Mouse (Mus musculus): ENCODE measurements around the gene Fam89b. TPM values are rescaled to one million over a fixed set of nuclear protein-coding genes. Genes with fewer than 3 reads are reported as not detected.

Fam89b gene
- polyA plus RNA-seq, 1 experiment from 2014 or later = 158 TPM

GRCm38 (mm10) chr19:5730314-5731186 lies 1.1 kb upstream of the Fam89b start:
- ATAC-seq (replicated peaks) = no peak

GRCm38 (mm10) chr19:5728631-5729443 lies 616 bp downstream of the Fam89b start:
- Histone ChIP-seq H3K4me2 (peak overlapping the region; percentile 97), H3K9me3 (no peaks in the 10 kb centered on the region), H3K27me3 (replicated peaks) (no peaks in the 10 kb centered on the region), H3K9ac (peak overlapping the region; percentile 93), H3K36me3 (replicated peaks) (no peaks in the 10 kb centered on the region), H3K27ac (peak overlapping the region; percentile 93), H3K4me1 (peaks cover 62% of the 10 kb centered on the region), H3K4me3 (peak overlapping the region; percentile 72)
- 7% methylated on average over 37 of the region's 37 CpGs for WGBS
- peak; percentile 53 for ATAC-seq (replicated peaks)

More at GRCm38 (mm10) chr19:5730314-5731186, 1.1 kb upstream of the Fam89b start:
- H3K36me3 ChIP-seq (replicated peaks) = no peaks in the 10 kb centered on the region
- peak overlapping the region; percentile 70 for H3K9ac ChIP-seq
- WGBS = 76% methylated on average over 29 of the region's 29 CpGs
- 0 out of 2 replicates have a peak, but pooled peaks cover under 1% of the 10 kb centered on the region for H3K27me3 ChIP-seq (replicated peaks)
- peak overlapping the region; percentile 97 for H3K4me2 ChIP-seq
- H3K4me1 ChIP-seq = peaks cover 53% of the 10 kb centered on the region
- H3K27ac ChIP-seq = no peak overlapping the region
- peak overlapping the region; percentile 72 for H3K4me3 ChIP-seq
- no peaks in the 10 kb centered on the region for H3K9me3 ChIP-seq

- WGBS = 4% methylated on average over 14 of the region's 14 CpGs
- H3K27ac ChIP-seq = peak overlapping the region; percentile 93; the same call in 1 of the 2 replicates
- no peaks in the 10 kb centered on the region for H3K36me3 ChIP-seq (replicated peaks)
- peaks cover 62% of the 10 kb centered on the region for H3K4me1 ChIP-seq
- peak overlapping the region; percentile 97 for H3K4me2 ChIP-seq
- ATAC-seq (replicated peaks) = no peak
- no peaks in the 10 kb centered on the region for H3K27me3 ChIP-seq (replicated peaks)
- H3K9me3 ChIP-seq = no peaks in the 10 kb centered on the region
- H3K9ac ChIP-seq = peak overlapping the region; percentile 93
- peak overlapping the region; percentile 72 for H3K4me3 ChIP-seq
Observed at GRCm38 (mm10) chr19:5727701-5728100, 1.8 kb downstream of the Fam89b start.

- Histone ChIP-seq H3K4me1 (peaks cover 61% of the 10 kb centered on the region), H3K4me2 (peak overlapping the region; percentile 97), H3K27ac (peak overlapping the region; percentile 93; the same call in 1 of the 2 replicates), H3K27me3 (replicated peaks) (no peaks in the 10 kb centered on the region), H3K9ac (peak overlapping the region; percentile 93), H3K9me3 (no peaks in the 10 kb centered on the region), H3K4me3 (peak overlapping the region; percentile 72), H3K36me3 (replicated peaks) (0 out of 2 replicates have a peak, but pooled peaks cover 4% of the 10 kb centered on the region)
- 79% methylated on average over 15 of the region's 15 CpGs for WGBS
- ATAC-seq (replicated peaks) = no peak
Observed at GRCm38 (mm10) chr19:5726961-5727578, 2.4 kb downstream of the Fam89b start.

GRCm38 (mm10) chr19:5725767-5726515 lies 3.5 kb downstream of the Fam89b start, which contains the start of gene Ehbp1l1:
TSS of gene Ehbp1l1 (minus strand) at chr19:5726317.
- 12% methylated on average over 49 of the region's 49 CpGs for WGBS
- Histone ChIP-seq H3K27ac (no peak within 1 kb of the TSS), H3K4me1 (peaks cover 54% of the 10 kb centered on the region)

GRCm38 (mm10) chr19:5725029-5725707 lies 4.3 kb downstream of the Fam89b start:
- no peak overlapping the region for H3K27ac ChIP-seq
- 86% methylated on average over 12 of the region's 12 CpGs for WGBS
- peaks cover 16% of the 10 kb centered on the region for H3K36me3 ChIP-seq (replicated peaks)
- H3K4me3 ChIP-seq = peak overlapping the region; percentile 30; the same call in 1 of the 2 replicates
- no peak for ATAC-seq (replicated peaks)
- H3K4me1 ChIP-seq = peaks cover 46% of the 10 kb centered on the region
- H3K4me2 ChIP-seq = peak overlapping the region; percentile 97
- H3K9ac ChIP-seq = peak overlapping the region; percentile 7; the same call in 1 of the 2 replicates
- H3K27me3 ChIP-seq (replicated peaks) = no peaks in the 10 kb centered on the region
- H3K9me3 ChIP-seq = no peaks in the 10 kb centered on the region

More at GRCm38 (mm10) chr19:5725767-5726515, 3.5 kb downstream of the Fam89b start, which contains the start of gene Ehbp1l1:
- no peaks in the 10 kb centered on the region for H3K27me3 ChIP-seq (replicated peaks)
- H3K9ac ChIP-seq = peak within 1 kb of the TSS; percentile 13; the same call in 1 of the 2 replicates
- ATAC-seq (replicated peaks) = no peak
- peaks cover 10% of the 10 kb centered on the region for H3K36me3 ChIP-seq (replicated peaks)
- H3K4me2 ChIP-seq = peak within 1 kb of the TSS; percentile 97
- H3K4me3 ChIP-seq = peak within 1 kb of the TSS; percentile 72
- no peaks in the 10 kb centered on the region for H3K9me3 ChIP-seq

- 85% methylated on average over 7 of the region's 7 CpGs for WGBS
- Histone ChIP-seq H3K27me3 (replicated peaks) (no peaks in the 10 kb centered on the region), H3K4me2 (peak overlapping the region; percentile 97; the same call in 1 of the 2 replicates), H3K4me3 (no peak overlapping the region), H3K9ac (no peak overlapping the region), H3K4me1 (peaks cover 40% of the 10 kb centered on the region), H3K9me3 (no peaks in the 10 kb centered on the region), H3K27ac (no peak overlapping the region), H3K36me3 (replicated peaks) (peaks cover 22% of the 10 kb centered on the region)
- ATAC-seq (replicated peaks) = no peak
Observed at GRCm38 (mm10) chr19:5724549-5724941, 4.9 kb downstream of the Fam89b start.

- no peak overlapping the region for H3K4me2 ChIP-seq
- no peaks in the 10 kb centered on the region for H3K9me3 ChIP-seq
- no peak overlapping the region for H3K4me3 ChIP-seq
- peaks cover 39% of the 10 kb centered on the region for H3K4me1 ChIP-seq
- H3K27me3 ChIP-seq (replicated peaks) = no peaks in the 10 kb centered on the region
- ATAC-seq (replicated peaks) = no peak
- no peak overlapping the region for H3K27ac ChIP-seq
- peaks cover 24% of the 10 kb centered on the region for H3K36me3 ChIP-seq (replicated peaks)
- H3K9ac ChIP-seq = no peak overlapping the region
- WGBS = 71% methylated on average over 4 of the region's 4 CpGs
Observed at GRCm38 (mm10) chr19:5723934-5724548, 5.4 kb downstream of the Fam89b start.

- Histone ChIP-seq H3K4me2 (no peak overlapping the region), H3K4me1 (peaks cover 32% of the 10 kb centered on the region), H3K27me3 (replicated peaks) (no peaks in the 10 kb centered on the region), H3K9me3 (no peaks in the 10 kb centered on the region), H3K27ac (no peak overlapping the region), H3K9ac (no peak overlapping the region), H3K36me3 (replicated peaks) (peaks cover 24% of the 10 kb centered on the region), H3K4me3 (no peak overlapping the region)
- ATAC-seq (replicated peaks) = no peak
- WGBS = 93% methylated on average over 7 of the region's 7 CpGs
Observed at GRCm38 (mm10) chr19:5722848-5723425, 6.5 kb downstream of the Fam89b start.

GRCm38 (mm10) chr19:5721233-5721632 lies 8.2 kb downstream of the Fam89b start:
- 91% methylated on average over 6 of the region's 6 CpGs for WGBS
- Histone ChIP-seq H3K9me3 (no peaks in the 10 kb centered on the region), H3K4me1 (peaks cover 26% of the 10 kb centered on the region), H3K9ac (no peak overlapping the region), H3K4me3 (no peak overlapping the region), H3K4me2 (no peak overlapping the region), H3K27me3 (replicated peaks) (no peaks in the 10 kb centered on the region), H3K36me3 (replicated peaks) (peaks cover 24% of the 10 kb centered on the region), H3K27ac (no peak overlapping the region)
- ATAC-seq (replicated peaks) = no peak
